Mouse (Mus musculus) heart, adult 8-10 months (tissue): Measurements from ENCODE around the gene Btn1a1. TPM values are rescaled to one million over a fixed set of nuclear protein-coding genes. Genes with fewer than 3 reads are reported as not detected.

Experiments
- DNase-seq: peaks from one replicate; pipeline ENCODE4 v3.0.0; 2022; ENCODE audit warnings: low spot score
- total RNA-seq, 4 experiments: library from RNA; stranded (reverse); gene quantifications; 2 replicates each; pipeline ENCODE4 v1.2.4; 2022

The Btn1a1 gene
- not detected for total RNA-seq

GRCm38 (mm10) chr13:23465600-23466109, at the start of gene Btn1a1:
TSS of gene Btn1a1 (minus strand) at chr13:23465901.
- no peak for DNase-seq

- no peak for DNase-seq
Observed at GRCm38 (mm10) chr13:23515281-23515680, 49.6 kb upstream of the Btn1a1 start.

- DNase-seq, result no peak
Observed at GRCm38 (mm10) chr13:23513517-23513916, 47.8 kb upstream of the Btn1a1 start.

- no peak for DNase-seq
Observed at GRCm38 (mm10) chr13:23510127-23510526, 44.4 kb upstream of the Btn1a1 start.

- DNase-seq, result no peak
Observed at GRCm38 (mm10) chr13:23506819-23507515, 41.3 kb upstream of the Btn1a1 start.

GRCm38 (mm10) chr13:23506351-23506750, 40.6 kb upstream of the Btn1a1 start:
- DNase-seq, result no peak

- no peak for DNase-seq
Observed at GRCm38 (mm10) chr13:23505662-23506345, 40.1 kb upstream of the Btn1a1 start.

GRCm38 (mm10) chr13:23503797-23504196, 38.1 kb upstream of the Btn1a1 start:
- DNase-seq, result peak; percentile 72

- DNase-seq, result no peak
Observed at GRCm38 (mm10) chr13:23502916-23503315, 37.2 kb upstream of the Btn1a1 start.

- no peak for DNase-seq
Observed at GRCm38 (mm10) chr13:23502031-23502567, 36.4 kb upstream of the Btn1a1 start.

- DNase-seq, result no peak
Observed at GRCm38 (mm10) chr13:23501511-23501910, 35.8 kb upstream of the Btn1a1 start.

GRCm38 (mm10) chr13:23500424-23501200, 34.9 kb upstream of the Btn1a1 start:
- peak; percentile 83 for DNase-seq

GRCm38 (mm10) chr13:23499943-23500342, 34.2 kb upstream of the Btn1a1 start:
- no peak for DNase-seq

GRCm38 (mm10) chr13:23498653-23499052, 33.0 kb upstream of the Btn1a1 start:
- no peak for DNase-seq

GRCm38 (mm10) chr13:23497656-23498321, 32.1 kb upstream of the Btn1a1 start:
- peak; percentile 28 for DNase-seq

GRCm38 (mm10) chr13:23495526-23495925, 29.8 kb upstream of the Btn1a1 start:
- no peak for DNase-seq

- no peak for DNase-seq
Observed at GRCm38 (mm10) chr13:23491990-23492389, 26.3 kb upstream of the Btn1a1 start.

- no peak for DNase-seq
Observed at GRCm38 (mm10) chr13:23491263-23491662, 25.6 kb upstream of the Btn1a1 start.

- DNase-seq, result no peak
Observed at GRCm38 (mm10) chr13:23490863-23491262, 25.2 kb upstream of the Btn1a1 start.

GRCm38 (mm10) chr13:23488400-23489322, 23.0 kb upstream of the Btn1a1 start, which contains the start of gene Btn2a2:
TSS of gene Btn2a2 (minus strand) at chr13:23488857.
- DNase-seq, result peak; percentile 48
